Mouse (Mus musculus) forebrain, embryonic 10.5 days (tissue): ENCODE measurements around the gene Szrd1. TPM values are rescaled to one million over a fixed set of nuclear protein-coding genes. Genes with fewer than 3 reads are reported as not detected.
A peak's percentile ranks its signal among the peaks of the same experiment; 100 is the strongest.

ENCODE experiments used
- DNase-seq: peaks from one replicate; pipeline ENCODE4 v3.0.0-alpha.2; 2017; ENCODE audit warnings: low spot score; ENCODE audit errors: extremely low spot score
- H3K27ac ChIP-seq: fragments of 300-500 bp; sonication (generic); 2 replicates; pipeline ENCODE4 v1.5.1; 2016; ENCODE audit warnings: mild to moderate bottlenecking
- H3K27me3 ChIP-seq: fragments of 300-500 bp; sonication (generic); 2 replicates; pipeline ENCODE4 v1.6.1; 2016; ENCODE audit warnings: mild to moderate bottlenecking; ENCODE audit not compliant: poor library complexity, severe bottlenecking
- H3K36me3 ChIP-seq: fragments of 300-500 bp; sonication (generic); replicated peaks from 2 replicates; pipeline ENCODE4 v1.6.1; 2016; ENCODE audit warnings: mild to moderate bottlenecking, moderate library complexity
- H3K4me1 ChIP-seq: fragments of 300-500 bp; sonication (generic); 2 replicates; pipeline ENCODE4 v1.6.1; 2016
- H3K4me3 ChIP-seq: fragments of 300-500 bp; sonication (generic); 2 replicates; pipeline ENCODE4 v1.5.1; 2016; ENCODE audit warnings: mild to moderate bottlenecking, moderate library complexity
- H3K9me3 ChIP-seq: fragments of 300-500 bp; sonication (generic); 2 replicates; pipeline ENCODE4 v1.6.1; 2016; ENCODE audit warnings: mild to moderate bottlenecking, moderate library complexity
- WGBS: fragments of 180-500 bp; shearing (Covaris S2); methylation state at CpG from one replicate; pipeline ENCODE4 v1.1.7; 2016; 5-methylcytosine and 5-hydroxymethylcytosine counted together
- polyA plus RNA-seq: library from polyadenylated mRNA; unstranded; fragments of >200 nt; fragmentation: Nextera tagmentation; extraction: Ambion mirVana; gene quantifications from 2 replicates; pipeline ENCODE4 v1.2.1, GENCODE M21; 2016

Gene Szrd1
- polyA plus RNA-seq = 38.2 and 45.2 TPM in 2 replicates

- Histone ChIP-seq H3K27ac (peak within 1 kb of the TSS; percentile 96), H3K36me3 (peaks cover 17% of the 10 kb centered on the region), H3K9me3 (no peaks in the 10 kb centered on the region), H3K4me3 (peak within 1 kb of the TSS; percentile 84), H3K27me3 (peaks cover 7% of the 10 kb centered on the region; the same call in 1 of the 2 replicates), H3K4me1 (peaks cover 47% of the 10 kb centered on the region)
- DNase-seq = peak; percentile 99
- WGBS = under 1% methylated on average over 63 of the region's 63 CpGs
Measured at GRCm38 (mm10) chr4:141139116-141139970, at the start of gene Szrd1. Gene Szrd1 (minus strand): TSS chr4:141139775.

GRCm38 (mm10) chr4:141186923-141187836 is 47.6 kb upstream of the Szrd1 start:
- DNase-seq = no peak
- H3K27ac ChIP-seq = no peak overlapping the region

GRCm38 (mm10) chr4:141184426-141184825 is 44.9 kb upstream of the Szrd1 start:
- 96% methylated on average over 4 of the region's 4 CpGs for WGBS
- Histone ChIP-seq H3K4me1 (peaks cover 18% of the 10 kb centered on the region), H3K9me3 (no peaks in the 10 kb centered on the region), H3K36me3 (peaks cover 63% of the 10 kb centered on the region), H3K4me3 (no peak overlapping the region), H3K27ac (no peak overlapping the region), H3K27me3 (no peaks in the 10 kb centered on the region)
- DNase-seq = no peak

More at GRCm38 (mm10) chr4:141186923-141187836, 47.6 kb upstream of the Szrd1 start:
- H3K9me3 ChIP-seq = no peaks in the 10 kb centered on the region
- 75% methylated on average over 9 of the region's 9 CpGs for WGBS
- H3K4me1 ChIP-seq = peaks cover 27% of the 10 kb centered on the region
- no peak overlapping the region for H3K4me3 ChIP-seq
- no peaks in the 10 kb centered on the region for H3K27me3 ChIP-seq
- H3K36me3 ChIP-seq = peaks cover 61% of the 10 kb centered on the region

GRCm38 (mm10) chr4:141183932-141184331 is 44.4 kb upstream of the Szrd1 start:
- Histone ChIP-seq H3K27me3 (no peaks in the 10 kb centered on the region), H3K36me3 (peaks cover 66% of the 10 kb centered on the region), H3K27ac (no peak overlapping the region), H3K9me3 (no peaks in the 10 kb centered on the region), H3K4me1 (peaks cover 18% of the 10 kb centered on the region), H3K4me3 (no peak overlapping the region)
- DNase-seq = no peak
- 93% methylated on average over 2 of the region's 2 CpGs for WGBS

- no peaks in the 10 kb centered on the region for H3K27me3 ChIP-seq
- 97% methylated on average over 6 of the region's 6 CpGs for WGBS
- H3K4me3 ChIP-seq = no peak overlapping the region
- no peak overlapping the region for H3K27ac ChIP-seq
- no peaks in the 10 kb centered on the region for H3K9me3 ChIP-seq
- DNase-seq = no peak
- peaks cover 82% of the 10 kb centered on the region for H3K36me3 ChIP-seq
- H3K4me1 ChIP-seq = peaks cover 14% of the 10 kb centered on the region
Measured at GRCm38 (mm10) chr4:141181981-141182380, 42.4 kb upstream of the Szrd1 start.

GRCm38 (mm10) chr4:141180831-141181230 is 41.3 kb upstream of the Szrd1 start:
- Histone ChIP-seq H3K9me3 (no peaks in the 10 kb centered on the region), H3K4me3 (no peak overlapping the region), H3K36me3 (peaks cover 90% of the 10 kb centered on the region), H3K27ac (no peak overlapping the region), H3K27me3 (no peaks in the 10 kb centered on the region), H3K4me1 (peaks cover 2% of the 10 kb centered on the region)
- no peak for DNase-seq
- 91% methylated on average over 8 of the region's 8 CpGs for WGBS

GRCm38 (mm10) chr4:141178500-141178899 is 38.9 kb upstream of the Szrd1 start:
- no peaks in the 10 kb centered on the region for H3K27me3 ChIP-seq
- no peak overlapping the region for H3K4me3 ChIP-seq
- WGBS = 91% methylated on average over 4 of the region's 4 CpGs
- DNase-seq = no peak
- no peaks in the 10 kb centered on the region for H3K9me3 ChIP-seq
- peaks cover 89% of the 10 kb centered on the region for H3K36me3 ChIP-seq
- peaks cover 4% of the 10 kb centered on the region for H3K4me1 ChIP-seq
- no peak overlapping the region for H3K27ac ChIP-seq

GRCm38 (mm10) chr4:141176328-141176838 is 36.8 kb upstream of the Szrd1 start:
- Histone ChIP-seq H3K27ac (no peak overlapping the region), H3K9me3 (no peaks in the 10 kb centered on the region), H3K27me3 (no peaks in the 10 kb centered on the region), H3K4me1 (peaks cover 4% of the 10 kb centered on the region), H3K4me3 (no peak overlapping the region), H3K36me3 (peaks cover 84% of the 10 kb centered on the region)
- 89% methylated on average over 10 of the region's 10 CpGs for WGBS
- no peak for DNase-seq

GRCm38 (mm10) chr4:141175783-141176182 is 36.2 kb upstream of the Szrd1 start:
- 80% methylated on average over 5 of the region's 5 CpGs for WGBS

GRCm38 (mm10) chr4:141172121-141172520 is 32.5 kb upstream of the Szrd1 start:
- 96% methylated on average over 8 of the region's 8 CpGs for WGBS
- Histone ChIP-seq H3K9me3 (no peaks in the 10 kb centered on the region), H3K27ac (no peak overlapping the region), H3K36me3 (peaks cover 82% of the 10 kb centered on the region), H3K4me1 (peaks cover 4% of the 10 kb centered on the region), H3K27me3 (no peaks in the 10 kb centered on the region), H3K4me3 (no peak overlapping the region)
- no peak for DNase-seq

More at GRCm38 (mm10) chr4:141175783-141176182, 36.2 kb upstream of the Szrd1 start:
- Histone ChIP-seq H3K27me3 (no peaks in the 10 kb centered on the region), H3K36me3 (peaks cover 84% of the 10 kb centered on the region), H3K4me3 (no peak overlapping the region), H3K27ac (no peak overlapping the region), H3K4me1 (peaks cover 4% of the 10 kb centered on the region), H3K9me3 (no peaks in the 10 kb centered on the region)
- DNase-seq = no peak

- peaks cover 82% of the 10 kb centered on the region for H3K36me3 ChIP-seq
- no peak overlapping the region for H3K4me3 ChIP-seq
- no peak overlapping the region for H3K27ac ChIP-seq
- WGBS = 97% methylated on average over 3 of the region's 3 CpGs
- H3K9me3 ChIP-seq = peaks cover 15% of the 10 kb centered on the region
- DNase-seq = no peak
- H3K27me3 ChIP-seq = no peaks in the 10 kb centered on the region
- no peaks in the 10 kb centered on the region for H3K4me1 ChIP-seq
Measured at GRCm38 (mm10) chr4:141167156-141167555, 27.6 kb upstream of the Szrd1 start.

- 90% methylated on average over 8 of the region's 8 CpGs for WGBS
- Histone ChIP-seq H3K4me3 (no peak overlapping the region), H3K9me3 (peaks cover 15% of the 10 kb centered on the region), H3K27ac (no peak overlapping the region), H3K4me1 (no peaks in the 10 kb centered on the region), H3K36me3 (peaks cover 79% of the 10 kb centered on the region), H3K27me3 (no peaks in the 10 kb centered on the region)
- no peak for DNase-seq
Measured at GRCm38 (mm10) chr4:141165744-141166292, 26.2 kb upstream of the Szrd1 start.
